Mouse (Mus musculus): ENCODE data around the gene Fbxl21.

Gene Fbxl21

GRCm38 (mm10) chr13:56522081-56522820 lies at the start of gene Fbxl21:
Gene Fbxl21, plus strand, starts transcription at chr13:56522472.
- peak; percentile 74 for DNase-seq (ENCODE audit: low spot score)

GRCm38 (mm10) chr13:56472661-56473060 lies 49.6 kb upstream of the Fbxl21 start:
- DNase-seq (ENCODE audit: low spot score): no peak

GRCm38 (mm10) chr13:56475363-56475762 lies 46.9 kb upstream of the Fbxl21 start:
- DNase-seq (ENCODE audit: low spot score): peak; percentile 4

- DNase-seq (ENCODE audit: low spot score): no peak
These were observed 45.5 kb upstream of the Fbxl21 start for GRCm38 (mm10) chr13:56476790-56477189.

GRCm38 (mm10) chr13:56477271-56477670 lies 45.0 kb upstream of the Fbxl21 start:
- no peak for DNase-seq (ENCODE audit: low spot score)

- DNase-seq (ENCODE audit: low spot score): no peak
These were observed 44.2 kb upstream of the Fbxl21 start for GRCm38 (mm10) chr13:56478027-56478426.

- no peak for DNase-seq (ENCODE audit: low spot score)
These were observed 40.1 kb upstream of the Fbxl21 start, which contains the start of gene Il9 for GRCm38 (mm10) chr13:56482146-56482545. Gene Il9, minus strand, starts transcription at chr13:56482246.

GRCm38 (mm10) chr13:56488012-56488411 lies 34.3 kb upstream of the Fbxl21 start:
- DNase-seq (ENCODE audit: low spot score): no peak

- no peak for DNase-seq (ENCODE audit: low spot score)
These were observed 27.8 kb upstream of the Fbxl21 start for GRCm38 (mm10) chr13:56494440-56494839.

- no peak for DNase-seq (ENCODE audit: low spot score)
These were observed 22.1 kb upstream of the Fbxl21 start for GRCm38 (mm10) chr13:56500132-56500531.

- no peak for DNase-seq (ENCODE audit: low spot score)
These were observed 21.6 kb upstream of the Fbxl21 start for GRCm38 (mm10) chr13:56500636-56501035.

GRCm38 (mm10) chr13:56501866-56502420 lies 20.3 kb upstream of the Fbxl21 start:
- no peak for DNase-seq (ENCODE audit: low spot score)

- DNase-seq (ENCODE audit: low spot score): no peak
These were observed 15.3 kb upstream of the Fbxl21 start for GRCm38 (mm10) chr13:56506871-56507496.

GRCm38 (mm10) chr13:56509796-56510195 lies 12.5 kb upstream of the Fbxl21 start:
- no peak for DNase-seq (ENCODE audit: low spot score)

- DNase-seq (ENCODE audit: low spot score): no peak
These were observed 8.7 kb upstream of the Fbxl21 start for GRCm38 (mm10) chr13:56513595-56513994.

GRCm38 (mm10) chr13:56516311-56516710 lies 6.0 kb upstream of the Fbxl21 start:
- DNase-seq (ENCODE audit: low spot score): no peak

- no peak for DNase-seq (ENCODE audit: low spot score)
These were observed 5.5 kb upstream of the Fbxl21 start for GRCm38 (mm10) chr13:56516816-56517215.

GRCm38 (mm10) chr13:56522821-56523167 lies 522 bp downstream of the Fbxl21 start:
- DNase-seq (ENCODE audit: low spot score): no peak

GRCm38 (mm10) chr13:56526871-56527270 lies 4.6 kb downstream of the Fbxl21 start:
- no peak for DNase-seq (ENCODE audit: low spot score)

GRCm38 (mm10) chr13:56527846-56528245 lies 5.6 kb downstream of the Fbxl21 start:
- no peak for DNase-seq (ENCODE audit: low spot score)

GRCm38 (mm10) chr13:56528281-56528680 lies 6.0 kb downstream of the Fbxl21 start:
- DNase-seq (ENCODE audit: low spot score): no peak

GRCm38 (mm10) chr13:56529031-56529430 lies 6.8 kb downstream of the Fbxl21 start:
- no peak for DNase-seq (ENCODE audit: low spot score)

GRCm38 (mm10) chr13:56529685-56530084 lies 7.4 kb downstream of the Fbxl21 start:
- no peak for DNase-seq (ENCODE audit: low spot score)
